Mouse (Mus musculus): ENCODE data around the gene Cp.
"Not testable (repeated sequence)": the region's sequence is repeated elsewhere in the genome, so short reads cannot be mapped to it uniquely, and the experiment has no call there.

The Cp gene

DNA sequence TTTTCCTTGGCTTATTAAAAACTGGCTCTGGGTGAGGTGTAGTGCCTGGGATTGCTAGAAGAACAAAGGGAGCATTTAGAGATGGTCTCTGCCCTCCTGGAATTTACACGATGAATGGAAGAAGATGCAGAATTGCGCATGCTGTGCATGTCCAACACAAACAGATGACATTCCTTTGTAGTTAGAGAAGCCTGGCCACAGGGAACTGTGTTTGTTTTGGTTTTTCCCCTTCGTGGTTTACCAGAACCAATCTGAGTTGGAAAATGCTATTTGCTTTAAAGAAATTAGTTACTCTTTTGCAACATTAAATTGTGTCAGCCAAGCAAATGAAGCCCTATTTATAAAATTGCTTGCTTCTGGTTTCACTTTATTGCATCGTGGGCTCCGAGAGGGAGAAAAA, at the start of gene Cp:
Cp (plus strand) TSS at position 170 of the 400 bp plus-strand sequence.
- no peak for DNase-seq (ENCODE audit: low read depth)

DNA sequence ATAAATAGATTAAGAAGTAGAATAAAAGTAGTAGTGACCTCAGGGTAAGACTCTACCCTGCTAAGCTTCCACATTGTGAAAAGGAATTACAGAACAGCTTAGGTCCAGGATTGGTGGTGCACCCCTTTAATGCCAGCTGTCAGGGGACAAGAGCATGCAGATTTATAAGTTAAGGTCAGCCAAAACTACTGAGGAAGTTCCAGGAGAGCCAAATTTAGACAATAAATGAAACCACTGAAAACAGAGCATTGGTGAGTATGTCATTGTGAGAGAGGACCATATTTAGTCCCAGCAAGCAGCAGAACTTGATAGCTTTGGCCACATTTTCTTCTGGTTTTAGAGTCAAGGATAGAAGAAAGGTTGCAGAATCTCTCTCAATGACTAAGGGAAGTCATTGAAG, 8.3 kb upstream of the Cp start:
- no peak for DNase-seq (ENCODE audit: low read depth)

DNA sequence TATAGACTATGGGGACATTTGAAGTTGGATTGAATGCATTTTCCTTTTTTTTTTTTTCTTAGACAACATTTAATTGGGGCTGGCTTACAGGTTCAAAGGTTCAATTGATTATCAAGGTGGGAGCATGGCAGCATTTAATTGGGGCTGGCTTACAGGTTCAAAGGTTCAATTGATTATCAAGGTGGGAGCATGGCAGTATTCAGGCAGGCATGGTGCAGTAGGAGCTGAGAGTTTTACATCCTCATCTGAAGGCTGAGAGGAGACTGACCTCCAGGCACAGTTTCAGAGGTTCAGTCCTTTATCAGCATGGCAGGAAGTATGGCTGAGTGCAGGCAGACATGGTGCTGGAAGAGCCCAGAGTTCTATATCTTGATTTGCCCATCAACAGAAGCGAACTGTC, 7.5 kb upstream of the Cp start:
- not testable (repeated sequence) for DNase-seq (ENCODE audit: low read depth)

DNA sequence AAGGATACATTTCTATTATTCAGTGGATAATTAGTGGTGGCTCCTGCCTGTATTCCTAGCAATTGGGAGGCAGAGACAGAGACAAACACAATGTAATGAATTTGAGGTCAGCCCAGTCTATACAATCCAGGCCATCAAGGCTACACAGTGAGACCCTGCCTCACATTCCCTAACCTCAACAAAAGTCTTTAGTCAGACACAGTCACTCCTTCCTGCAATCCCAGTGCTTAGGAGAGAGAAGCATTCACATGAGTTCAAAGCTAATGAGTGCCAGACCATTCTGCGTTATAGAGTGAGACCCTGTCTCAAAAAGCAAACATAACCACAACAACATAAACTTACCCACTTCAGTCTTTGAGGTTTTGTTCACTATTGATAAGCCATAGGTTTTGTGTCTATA, 3.4 kb upstream of the Cp start:
- DNase-seq (ENCODE audit: low read depth) = no peak

DNA sequence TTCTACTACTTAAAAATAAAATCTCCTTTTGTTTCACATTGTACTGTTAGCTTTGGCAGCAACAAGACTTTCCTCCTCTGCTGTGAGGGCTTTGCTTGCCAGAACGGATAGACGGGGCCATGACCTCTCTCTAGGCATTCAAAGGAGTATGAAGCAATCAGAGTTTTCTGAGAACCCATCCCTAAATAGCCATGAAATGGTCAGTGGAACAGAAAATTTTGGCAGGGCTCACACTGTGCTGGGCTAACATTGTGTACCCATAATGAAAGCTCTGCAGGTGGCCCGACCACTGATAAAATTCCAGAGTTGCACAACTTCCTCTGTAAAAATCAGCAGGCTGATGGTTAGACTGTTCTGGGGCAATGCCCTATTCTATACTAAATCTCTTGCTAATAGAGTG, 3.0 kb upstream of the Cp start:
- DNase-seq (ENCODE audit: low read depth) = no peak

DNA sequence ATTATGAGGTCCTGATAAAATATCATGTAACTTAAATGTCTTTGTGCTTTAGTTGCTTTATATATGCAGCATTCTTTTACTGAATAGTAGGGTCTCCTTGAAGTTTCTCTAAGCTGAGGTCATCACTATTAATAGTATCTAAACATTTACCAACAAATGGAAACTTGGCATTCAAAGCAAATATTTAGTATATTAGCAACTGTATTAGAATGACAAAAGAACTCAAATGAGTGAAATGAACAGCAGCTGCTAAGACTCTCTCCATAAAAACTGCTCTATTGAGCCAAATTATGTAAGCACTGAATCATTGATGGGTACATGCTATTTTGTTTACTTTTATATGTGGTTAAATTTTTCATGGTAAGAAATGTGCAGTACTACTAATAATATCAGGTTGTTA, 1.2 kb downstream of the Cp start:
- no peak for DNase-seq (ENCODE audit: low read depth)

DNA sequence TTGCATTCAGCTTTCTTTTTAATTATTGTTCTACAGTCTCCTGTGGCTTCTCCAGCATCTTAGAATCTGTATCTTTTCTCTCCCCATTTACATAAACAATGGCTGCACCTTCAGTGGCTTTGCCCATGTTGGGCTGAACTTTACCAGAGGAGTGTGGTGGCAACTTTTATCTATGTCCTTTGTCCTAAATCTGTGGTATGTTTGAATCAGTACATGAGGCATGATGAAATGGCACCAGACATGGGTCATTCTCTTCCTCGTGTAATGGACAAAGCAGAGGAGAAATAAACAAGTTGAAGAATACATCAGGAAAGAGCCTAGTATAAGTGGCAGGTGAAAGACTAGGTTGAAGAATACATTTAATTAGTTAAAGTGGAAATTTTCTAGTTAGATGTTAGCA, 2.1 kb downstream of the Cp start:
- DNase-seq (ENCODE audit: low read depth) = no peak

DNA sequence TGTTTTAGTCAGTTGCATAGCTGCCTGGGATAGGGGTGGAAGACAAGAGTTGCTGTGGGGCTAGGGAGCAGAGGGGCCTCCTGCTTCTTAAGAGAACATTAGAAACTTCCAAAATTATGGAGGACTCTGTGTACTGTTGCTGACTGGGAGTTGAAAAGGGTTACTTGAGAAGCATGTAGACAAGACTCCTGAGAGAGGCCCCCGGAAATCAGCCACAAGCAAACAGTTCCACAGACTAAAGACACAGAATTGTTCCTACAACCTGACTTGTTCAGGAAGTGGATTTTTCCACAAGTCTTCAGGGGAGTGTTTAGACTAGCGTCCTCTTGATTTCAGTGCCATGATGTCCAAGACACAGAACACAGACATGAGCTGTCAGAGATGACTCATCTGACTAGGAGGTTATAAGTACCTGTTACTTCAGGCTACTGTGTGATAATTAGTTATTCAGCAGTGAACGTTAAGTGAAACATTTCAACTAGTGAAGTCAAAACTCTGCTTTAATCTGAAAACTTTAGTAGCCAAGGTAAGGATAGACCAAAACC, 3.8 kb downstream of the Cp start:
- DNase-seq (ENCODE audit: low read depth) = no peak

DNA sequence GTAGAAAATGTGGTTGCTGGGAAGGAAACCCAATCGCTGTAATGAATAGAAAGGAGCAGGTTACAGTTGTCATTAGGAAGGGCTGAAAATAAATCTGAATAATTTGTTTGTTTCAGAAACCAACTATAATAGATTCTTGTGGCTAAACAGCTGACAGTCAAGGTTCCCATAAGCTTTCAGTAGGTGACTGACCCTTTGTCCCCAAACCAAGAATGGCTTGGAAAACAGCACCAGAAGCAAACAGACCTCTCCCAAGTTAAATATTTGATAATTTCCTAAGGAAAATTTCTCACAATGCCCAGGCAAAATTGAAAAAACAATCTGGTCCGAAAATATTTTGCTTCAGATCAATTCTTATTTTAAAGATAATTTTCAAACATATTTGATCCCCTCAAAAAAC, 4.5 kb downstream of the Cp start:
- no peak for DNase-seq (ENCODE audit: low read depth)

DNA sequence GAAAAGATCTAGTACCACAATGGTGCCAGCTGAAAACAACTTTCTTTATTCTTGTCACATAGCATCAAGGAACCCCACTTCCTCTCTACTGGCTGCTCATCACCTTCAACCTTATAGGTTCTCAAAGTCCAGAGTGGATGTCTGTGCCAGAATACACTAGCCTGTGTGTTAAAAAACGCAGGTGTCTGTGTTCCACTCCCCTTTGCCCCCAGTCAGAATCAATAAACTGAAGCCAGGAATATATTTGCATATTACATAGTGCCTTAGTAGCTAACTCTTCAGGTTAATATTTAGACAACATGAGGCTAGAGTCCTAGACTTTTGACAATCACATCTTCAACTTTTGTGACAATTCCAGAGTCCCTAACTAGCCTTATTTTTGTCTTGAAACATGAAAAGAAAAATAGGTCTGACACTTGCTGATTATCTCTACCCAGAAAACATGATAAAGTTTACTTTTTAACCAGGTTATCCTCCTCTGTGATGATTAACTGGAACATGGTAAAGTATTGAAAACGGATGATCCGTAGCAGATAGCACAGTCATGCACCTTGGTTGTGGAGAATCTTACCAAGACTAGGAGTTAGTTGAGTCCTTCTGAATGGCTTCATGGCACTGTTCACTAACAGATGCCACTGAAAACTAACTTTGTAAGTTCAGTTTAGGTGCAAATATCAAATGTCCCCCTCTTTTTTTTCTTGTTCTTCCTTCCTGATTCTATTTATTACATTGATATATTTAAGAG, 6.1 kb downstream of the Cp start:
- no peak for DNase-seq (ENCODE audit: low read depth)

DNA sequence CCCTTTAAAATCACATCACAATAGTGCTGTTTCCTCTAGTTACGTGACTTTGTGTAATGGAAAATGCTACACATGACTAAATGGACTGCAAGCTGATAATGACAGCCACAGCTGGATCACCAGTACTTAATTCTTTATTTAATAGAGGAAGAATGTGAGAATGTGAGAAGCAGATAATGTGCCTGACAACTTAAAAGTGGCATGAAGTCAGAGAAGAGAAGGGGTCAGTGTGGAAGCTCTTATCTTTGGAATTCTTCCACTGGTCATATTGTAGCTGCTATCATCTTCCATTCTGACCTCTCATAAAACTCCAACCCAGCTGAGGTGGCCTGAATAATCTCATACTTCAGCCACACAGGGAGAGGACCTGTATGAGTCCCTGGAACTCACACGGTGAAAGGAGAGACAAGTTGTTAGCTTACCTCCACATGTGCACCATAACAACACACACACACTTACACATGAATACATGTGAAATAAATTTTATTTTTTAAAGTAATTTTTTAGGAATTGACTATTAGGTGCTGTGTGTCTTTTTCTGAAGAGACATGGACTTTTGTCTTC, 7.9 kb downstream of the Cp start:
- DNase-seq (ENCODE audit: low read depth) = no peak

DNA sequence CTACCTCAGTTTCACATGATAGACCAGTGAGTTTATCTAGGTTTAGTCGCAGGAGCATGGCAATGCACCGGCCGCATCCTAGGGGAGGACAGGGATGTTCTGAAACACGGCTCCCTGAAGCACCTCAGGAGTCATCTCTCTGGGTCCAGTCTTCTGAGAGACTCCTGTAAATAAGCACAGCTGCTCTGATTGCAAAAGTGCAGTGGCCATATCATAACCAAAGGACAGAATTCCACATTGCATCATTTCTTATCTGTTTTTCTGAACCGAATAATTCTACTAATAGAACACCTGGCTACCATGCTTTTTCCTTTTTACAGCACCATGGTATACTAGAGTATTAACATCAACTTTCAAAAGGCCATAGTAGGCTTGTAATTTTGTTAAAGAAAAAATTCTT, 8.4 kb downstream of the Cp start:
- DNase-seq (ENCODE audit: low read depth) = no peak

DNA sequence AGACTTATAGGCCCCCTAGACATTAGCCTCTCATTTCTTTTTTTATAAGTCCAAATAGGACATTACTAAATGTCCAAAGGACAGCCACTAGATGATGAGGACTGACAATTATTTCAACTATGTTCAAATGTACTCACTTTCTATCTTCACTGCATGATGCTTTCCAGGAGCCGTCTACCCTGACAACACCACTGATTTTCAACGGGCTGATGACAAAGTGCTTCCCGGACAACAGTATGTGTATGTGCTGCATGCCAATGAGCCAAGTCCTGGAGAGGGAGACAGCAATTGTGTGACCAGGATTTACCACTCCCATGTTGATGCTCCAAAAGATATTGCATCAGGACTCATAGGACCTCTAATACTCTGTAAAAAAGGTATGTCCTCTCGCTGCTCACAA, 9.2 kb downstream of the Cp start:
- DNase-seq (ENCODE audit: low read depth) = no peak

DNA sequence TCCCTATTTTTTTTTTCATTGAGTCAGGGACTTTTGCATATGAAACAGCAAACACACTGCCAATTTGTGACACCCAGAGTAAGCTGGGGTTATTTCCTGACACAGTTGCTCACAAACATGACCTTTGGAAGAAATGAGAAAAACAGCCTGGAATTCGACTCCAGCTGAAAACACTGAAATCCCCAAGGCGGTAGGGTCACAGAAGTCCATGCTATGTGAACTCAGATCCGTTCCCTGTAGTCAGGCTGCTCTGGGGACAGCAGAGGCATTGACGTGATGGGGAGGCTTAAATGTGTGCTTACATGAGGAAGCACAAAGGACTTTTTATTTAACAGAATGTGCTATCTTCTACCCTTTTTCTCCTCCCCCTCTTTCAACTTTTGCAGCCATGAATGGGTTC, 21.6 kb downstream of the Cp start:
- no peak for DNase-seq (ENCODE audit: low read depth)

DNA sequence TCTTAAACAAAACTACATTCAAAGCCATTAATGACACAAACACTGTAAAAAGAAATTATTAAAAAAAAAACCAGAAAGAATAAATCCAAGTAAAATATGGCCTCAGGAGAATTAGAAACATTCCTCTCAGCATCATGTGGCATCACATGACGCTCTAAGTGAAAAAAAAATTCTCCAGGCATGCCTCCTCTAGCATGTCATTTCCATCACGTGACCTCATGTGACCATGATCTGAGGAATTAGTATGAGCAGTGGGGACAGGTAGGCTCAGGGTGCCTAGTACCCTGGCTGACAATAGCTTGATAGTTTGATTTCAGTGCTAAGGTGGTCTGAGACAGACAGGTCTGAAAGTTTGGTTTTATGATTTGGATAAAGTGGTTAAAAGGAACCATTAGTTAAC, 24.3 kb downstream of the Cp start:
- no peak for DNase-seq (ENCODE audit: low read depth)

DNA sequence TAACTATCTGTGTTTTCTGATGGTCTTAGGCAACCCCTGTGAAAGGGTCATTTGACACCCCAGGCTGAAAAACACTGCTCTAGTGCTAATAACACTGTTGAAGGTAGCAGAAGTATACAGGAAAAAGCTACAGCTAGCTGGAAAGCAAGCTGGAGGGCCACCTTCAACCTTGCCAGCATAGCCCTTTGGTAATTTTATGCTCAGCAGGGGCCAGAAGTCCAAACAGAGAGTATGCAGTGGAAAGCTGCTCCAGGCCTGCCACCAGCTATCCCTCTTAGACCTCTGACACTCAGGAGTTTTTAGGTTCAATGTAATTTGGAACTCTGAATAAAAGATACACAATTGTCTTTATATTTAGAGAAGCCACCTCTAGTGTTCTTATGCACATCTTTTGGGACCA, 26.0 kb downstream of the Cp start:
- DNase-seq (ENCODE audit: low read depth) = no peak

DNA sequence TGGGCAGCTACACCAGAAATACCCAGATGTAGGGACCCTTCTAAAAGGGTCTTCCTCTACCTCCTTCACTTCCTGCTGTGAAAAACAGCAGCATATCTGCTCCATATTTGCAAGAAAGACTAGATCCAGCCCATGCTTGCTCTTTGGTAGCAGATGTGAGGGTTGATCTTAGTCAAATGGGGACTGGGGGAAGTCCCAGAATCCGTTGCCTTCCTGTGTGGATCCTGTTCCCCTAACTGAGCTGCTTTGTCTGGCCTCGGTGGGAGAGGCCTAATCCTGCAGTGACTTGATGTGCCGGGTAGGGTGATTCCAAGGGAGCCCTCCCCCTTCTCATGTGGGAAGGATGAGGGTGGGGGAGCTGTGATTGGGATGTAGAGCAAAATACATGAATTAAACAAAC, 29.3 kb downstream of the Cp start:
- no peak for DNase-seq (ENCODE audit: low read depth)

DNA sequence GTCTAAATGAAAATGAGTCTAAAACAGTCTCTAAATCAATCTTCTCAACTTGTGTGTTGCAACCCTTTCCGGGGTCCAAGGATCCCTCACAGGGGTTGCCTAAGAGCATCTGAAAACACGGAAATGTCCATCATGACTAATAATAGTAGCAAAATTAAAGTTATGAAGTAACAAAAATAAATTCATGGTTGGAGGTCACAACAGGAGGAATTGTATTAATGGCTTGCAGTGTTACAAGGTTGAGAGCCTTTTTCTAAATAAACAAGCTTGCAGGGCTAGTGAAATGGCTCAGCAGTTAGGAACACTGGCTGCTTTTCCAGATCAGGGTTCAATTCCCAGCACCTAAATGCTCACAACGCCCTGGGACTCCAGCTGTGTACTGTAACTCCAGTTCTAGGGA, 33.2 kb downstream of the Cp start:
- no peak for DNase-seq (ENCODE audit: low read depth)

DNA sequence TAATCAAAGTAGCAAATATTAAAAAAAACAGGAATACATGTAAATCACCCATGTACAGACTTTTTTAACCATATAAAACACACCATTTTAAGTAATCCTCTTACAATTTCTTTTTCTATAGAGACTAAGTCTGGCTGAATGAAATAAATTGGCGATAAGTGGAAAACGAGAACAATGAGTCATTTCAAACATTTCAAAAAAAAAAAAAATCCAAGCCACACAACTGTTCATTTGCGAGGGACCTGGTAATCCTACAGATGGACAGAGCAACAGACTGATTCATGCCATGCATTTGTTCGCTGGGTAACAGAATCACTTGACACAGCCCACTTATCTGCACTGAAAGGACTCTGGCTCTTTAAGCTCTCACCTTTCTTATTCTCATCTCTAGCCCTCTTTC, 35.5 kb downstream of the Cp start:
- DNase-seq (ENCODE audit: low read depth) = no peak

DNA sequence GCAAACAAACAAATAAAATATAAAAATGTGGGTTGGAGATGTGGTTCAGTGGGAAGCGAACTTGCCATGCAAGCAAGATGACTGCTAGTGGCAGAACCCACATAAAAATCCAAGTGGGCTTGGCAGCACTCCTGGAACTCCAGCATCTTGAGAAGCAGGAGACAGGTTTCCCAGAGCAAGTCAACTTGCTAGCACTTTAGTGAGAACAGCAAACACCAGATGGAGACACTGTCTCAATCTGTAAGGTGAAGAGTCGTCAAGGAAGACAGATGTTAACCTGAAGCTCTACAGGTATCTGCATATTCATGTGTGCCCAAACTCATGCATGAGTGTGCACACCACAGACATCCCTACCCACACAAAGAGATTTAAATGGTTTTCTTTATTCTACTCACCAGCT, 42.7 kb downstream of the Cp start:
- no peak for DNase-seq (ENCODE audit: low read depth)

DNA sequence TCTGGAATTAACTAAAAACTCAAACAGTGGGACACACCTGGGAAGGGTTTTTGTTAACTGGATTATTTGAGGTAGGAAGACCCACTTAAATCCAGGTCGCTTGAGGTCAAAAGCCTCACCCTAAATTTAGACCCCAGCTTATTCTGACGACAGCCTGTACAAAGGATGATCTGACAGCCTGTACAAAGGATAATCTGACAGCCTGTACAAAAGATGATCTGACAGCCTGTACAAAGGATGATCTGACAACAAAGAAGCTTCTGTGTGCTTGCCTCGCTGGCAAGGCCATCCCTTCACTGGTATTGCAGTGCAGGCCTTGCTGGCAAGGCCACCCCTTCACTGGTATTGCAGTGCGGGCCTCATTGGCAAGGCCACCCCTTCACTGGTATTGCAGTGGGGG, 44.0 kb downstream of the Cp start:
- DNase-seq (ENCODE audit: low read depth) = no peak

DNA sequence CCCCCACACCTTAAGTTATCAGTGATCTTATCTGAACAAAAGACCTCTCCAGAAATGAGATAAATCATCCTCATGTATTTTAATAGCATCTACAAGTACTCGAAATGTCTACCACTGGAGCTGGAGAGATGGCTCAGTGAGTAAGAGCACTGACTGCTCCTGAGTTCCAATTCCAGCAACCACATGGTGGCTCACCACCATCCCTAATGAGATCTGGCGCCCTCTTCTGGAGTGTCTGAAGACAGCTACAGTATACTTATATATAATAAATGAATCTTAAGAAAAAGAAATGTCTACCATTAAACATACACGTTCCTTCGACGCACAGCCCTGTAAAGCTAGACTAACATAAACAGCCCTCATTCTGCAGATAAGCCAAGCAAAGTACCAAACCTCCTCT, 45.9 kb downstream of the Cp start:
- peak; percentile 34 for DNase-seq (ENCODE audit: low read depth)

DNA sequence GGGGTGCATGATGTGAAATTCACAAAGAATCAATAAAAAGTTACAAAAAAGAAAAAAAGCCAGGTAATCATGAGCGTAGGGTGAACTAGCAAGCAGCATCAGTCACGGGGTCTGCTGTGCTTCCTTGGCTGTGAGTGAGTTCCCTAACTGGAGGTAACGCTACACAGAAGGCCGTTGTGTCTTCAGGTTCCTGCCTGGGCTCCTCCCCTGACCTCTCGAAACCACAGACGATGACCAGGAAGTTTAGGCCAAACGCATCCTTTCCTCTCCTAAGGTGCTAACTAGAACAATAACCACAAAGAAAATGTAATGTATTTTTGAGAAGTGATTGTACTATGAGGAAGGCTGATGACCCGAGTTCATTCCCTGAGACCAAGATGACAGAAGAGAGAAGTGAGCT, 47.6 kb downstream of the Cp start:
- no peak for DNase-seq (ENCODE audit: low read depth)

DNA sequence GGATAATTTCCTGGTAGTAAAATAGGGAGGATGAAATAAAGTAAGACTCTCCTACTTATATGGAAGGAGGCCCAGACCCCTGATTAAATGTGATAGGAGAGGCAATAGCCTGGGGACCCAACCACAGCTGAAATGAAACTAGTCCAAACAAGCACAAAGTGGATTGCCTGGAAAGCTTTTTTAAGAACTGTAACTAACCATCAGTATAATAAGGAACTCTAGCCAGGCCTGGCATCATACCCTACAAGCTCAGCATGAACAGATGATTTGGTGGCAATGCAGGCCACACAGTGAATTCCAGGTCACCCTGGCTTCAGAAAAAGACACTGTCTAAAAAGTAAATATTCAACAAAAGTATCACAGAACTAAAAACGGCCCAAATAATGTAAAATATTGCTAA, 48.8 kb downstream of the Cp start:
- DNase-seq (ENCODE audit: low read depth) = no peak
